ENCODE assay signal across 8 mouse cellular contexts in genomic region chr4:134128983-134129362, GRCm38 (mm10). TPM values are rescaled to one million over a fixed set of nuclear protein-coding genes. Genes with fewer than 3 reads are reported as not detected.
DNase-seq lines count a peak whose midpoint lies in the region; ATAC-seq and TF ChIP-seq lines count a peak whose summit lies in the region.

No protein-coding gene starts in this region.

- peak overlapping the region; percentile 81 for H3K4me2 ChIP-seq in heart, embryonic 11.5 days
- H3K4me2 ChIP-seq in forebrain, postnatal 0 days (ENCODE audit: low read depth), result peak overlapping the region; percentile 89
- H3K4me2 ChIP-seq in liver, embryonic 13.5 days, result peak overlapping the region; percentile 87
- H3K4me2 ChIP-seq in neural tube, embryonic 14.5 days (ENCODE audit: low read depth, low read length), result peak overlapping the region; percentile 78

- no peak for TF ChIP-seq CTCF in forebrain, postnatal 0 days (IDR thresholded peaks at IDR 0.05; ENCODE audit: low read depth)

- peaks cover 3% of the 10 kb centered on the region for H3K36me3 ChIP-seq in heart, embryonic 11.5 days (ENCODE audit: control insufficient read depth, insufficient read depth, low read length)
- H3K36me3 ChIP-seq in ES-E14 (ENCODE audit: control insufficient read depth, insufficient read depth, low read length, poor library complexity, severe bottlenecking), result peaks cover 20% of the 10 kb centered on the region
- no peaks in the 10 kb centered on the region for H3K36me3 ChIP-seq in forebrain, postnatal 0 days (ENCODE audit: insufficient read depth)
- H3K36me3 ChIP-seq in liver, embryonic 13.5 days, result peaks cover 22% of the 10 kb centered on the region
- no peaks in the 10 kb centered on the region for H3K36me3 ChIP-seq in neural tube, embryonic 14.5 days (ENCODE audit: control insufficient read depth, insufficient read depth, low read length)

- H3K4me3 ChIP-seq in heart, embryonic 11.5 days (ENCODE audit: low read depth, low read length), result peak overlapping the region; percentile 89
- peak overlapping the region; percentile 82 to 88 for H3K4me3 ChIP-seq in ES-E14 (ENCODE audit: insufficient read depth in 1 of 2, low read depth in 1 of 2, low read length in 2 of 2, poor library complexity in 1 of 2, severe bottlenecking in 1 of 2)
- H3K4me3 ChIP-seq in forebrain, postnatal 0 days (ENCODE audit: low read depth, low read length), result peak overlapping the region; percentile 87
- H3K4me3 ChIP-seq in liver, embryonic 13.5 days (replicated peaks), result peak overlapping the region; percentile 69
- H3K4me3 ChIP-seq in neural tube, embryonic 14.5 days (ENCODE audit: low read depth, low read length), result peak overlapping the region; percentile 84

- no peak for DNase-seq in heart, adult 11 months
- DNase-seq in ES-E14 (ENCODE audit: low read depth, low spot score), result no peak
- DNase-seq in forebrain, postnatal 0 days, result no peak
- DNase-seq in liver, embryonic 13.5 days, result no peak
- no peak for DNase-seq in adrenal gland, adult 2 months
- DNase-seq in cerebellum, postnatal 14 days, result no peak

- H3K9ac ChIP-seq in heart, embryonic 11.5 days (ENCODE audit: low read depth, low read length), result peak overlapping the region; percentile 89
- H3K9ac ChIP-seq in ES-E14 (ENCODE audit: insufficient read depth, low read depth, low read length, poor library complexity, severe bottlenecking), result peak overlapping the region; percentile 64; the same call in 1 of the 2 replicates
- peak overlapping the region; percentile 87 for H3K9ac ChIP-seq in forebrain, postnatal 0 days
- peak overlapping the region; percentile 77 for H3K9ac ChIP-seq in liver, embryonic 13.5 days
- peak overlapping the region; percentile 92 for H3K9ac ChIP-seq in neural tube, embryonic 14.5 days (replicated peaks; ENCODE audit: low read depth, low read length)

- WGBS in heart, embryonic 11.5 days (ENCODE audit: insufficient replicate concordance), result 1% methylated on average over 14 of the region's 14 CpGs
- WGBS in forebrain, postnatal 0 days, result 2% methylated on average over 14 of the region's 14 CpGs
- under 1% methylated on average over 14 of the region's 14 CpGs for WGBS in liver, embryonic 13.5 days (ENCODE audit: insufficient replicate concordance)
- 6% methylated on average over 14 of the region's 14 CpGs for WGBS in neural tube, embryonic 14.5 days

- peak; percentile 44 for ATAC-seq in heart, embryonic 11.5 days (replicated peaks; ENCODE audit: insufficient number of reproducible peaks, low FRiP score, low TSS enrichment)
- ATAC-seq in forebrain, postnatal 0 days, result peak; percentile 14
- peak; percentile 62 for ATAC-seq in liver, embryonic 13.5 days (ENCODE audit: low read depth)
- peak; percentile 3; the same call in 1 of the 2 replicates for ATAC-seq in neural tube, embryonic 14.5 days (ENCODE audit: low read depth)

- H3K4me1 ChIP-seq in heart, embryonic 11.5 days (ENCODE audit: control insufficient read depth, insufficient read depth, low read length), result peaks cover 27% of the 10 kb centered on the region
- peaks cover 2 to 21% of the 10 kb centered on the region in 2 experiments; a peak in 3 of 4 replicates for H3K4me1 ChIP-seq in ES-E14 (ENCODE audit: control insufficient read depth in 2 of 2, insufficient read depth in 2 of 2, low read length in 2 of 2, poor library complexity in 1 of 2)
- peaks cover 15% of the 10 kb centered on the region for H3K4me1 ChIP-seq in forebrain, postnatal 0 days (ENCODE audit: insufficient read depth)
- peaks cover 80% of the 10 kb centered on the region for H3K4me1 ChIP-seq in liver, embryonic 13.5 days (replicated peaks)
- peaks cover 11% of the 10 kb centered on the region; the same call in 1 of the 2 replicates for H3K4me1 ChIP-seq in neural tube, embryonic 14.5 days (ENCODE audit: control insufficient read depth, insufficient read depth, low read length)

- no peaks in the 10 kb centered on the region for H3K27me3 ChIP-seq in heart, embryonic 11.5 days (ENCODE audit: control insufficient read depth, insufficient read depth, low read length)
- no peaks in the 10 kb centered on the region for H3K27me3 ChIP-seq in forebrain, postnatal 0 days (ENCODE audit: insufficient read depth, low read length)
- H3K27me3 ChIP-seq in liver, embryonic 13.5 days, result no peaks in the 10 kb centered on the region
- H3K27me3 ChIP-seq in neural tube, embryonic 14.5 days (ENCODE audit: control insufficient read depth, insufficient read depth, low read length), result no peaks in the 10 kb centered on the region

- no peaks in the 10 kb centered on the region for H3K9me3 ChIP-seq in heart, embryonic 11.5 days (replicated peaks; ENCODE audit: control insufficient read depth, low read length)
- no peaks in the 10 kb centered on the region for H3K9me3 ChIP-seq in ES-E14 (ENCODE audit: control insufficient read depth, insufficient read depth, low read depth, low read length)
- no peaks in the 10 kb centered on the region for H3K9me3 ChIP-seq in forebrain, postnatal 0 days (ENCODE audit: low read length)
- no peaks in the 10 kb centered on the region for H3K9me3 ChIP-seq in liver, embryonic 13.5 days (replicated peaks)
- no peaks in the 10 kb centered on the region for H3K9me3 ChIP-seq in neural tube, embryonic 14.5 days (ENCODE audit: control insufficient read depth, low read length)

- in situ Hi-C loops in ES-E14 (cut with MboI; ENCODE audit: low sequenced_read_pairs in 2 of 2, unreplicated experiment in 2 of 2), result no loop called here

- peak overlapping the region; percentile 86 for H3K27ac ChIP-seq in heart, embryonic 11.5 days (ENCODE audit: low read depth, low read length)
- peak overlapping the region; percentile 30; the same call in 1 of the 2 replicates for H3K27ac ChIP-seq in ES-E14 (ENCODE audit: insufficient read depth, low read depth, low read length, poor library complexity, severe bottlenecking)
- peak overlapping the region; percentile 82 for H3K27ac ChIP-seq in forebrain, postnatal 0 days (ENCODE audit: low read depth, low read length)
- peak overlapping the region; percentile 68 for H3K27ac ChIP-seq in liver, embryonic 13.5 days
- H3K27ac ChIP-seq in neural tube, embryonic 14.5 days (ENCODE audit: low read depth, low read length), result peak overlapping the region; percentile 57; the same call in 1 of the 2 replicates

TF ChIP-seq in ES-E14, 5 proteins besides CTCF, POLR2A, EP300 and RAD21:
- TF ChIP-seq MAFK (IDR thresholded peaks at IDR 0.05; ENCODE audit: insufficient read depth, low read depth, low read length), result no peak
- no peak for TF ChIP-seq HCFC1 (IDR thresholded peaks at IDR 0.05; ENCODE audit: borderline replicate concordance, insufficient read depth, low read length)
- no peak for TF ChIP-seq ZNF384 (IDR thresholded peaks at IDR 0.05; ENCODE audit: low read depth, low read length)
- no peak for TF ChIP-seq ZC3H11A (IDR thresholded peaks at IDR 0.05; ENCODE audit: borderline replicate concordance, low read depth, low read length)
- no peak for TF ChIP-seq CHD2 (IDR thresholded peaks at IDR 0.05; ENCODE audit: low read depth, low read length)
TF ChIP-seq in ES-E14: peak in this region for 0.

RNA-seq across cellular contexts. Expression of gene Sh3bgrl3, which starts 0.4 kb away (rescaled TPM):
- 179 and 220 TPM in 2 replicates for polyA plus RNA-seq in heart, embryonic 11.5 days (2014; fragmentation: Nextera tagmentation; extraction: Ambion mirVana)
- total RNA-seq in ES-E14 (2012; rRNA removed), result 87.2 and 96.5 TPM in 2 replicates
- total RNA-seq in forebrain, postnatal 0 days (2014; rRNA removed), result 124 and 162 TPM in 2 replicates
- polyA plus RNA-seq in forebrain, postnatal 0 days (2015; fragmentation: Nextera tagmentation; extraction: Ambion mirVana), result 554 and 579 TPM in 2 replicates
- 158 and 171 TPM in 2 replicates for polyA plus RNA-seq in liver, embryonic 13.5 days (2015; fragmentation: Nextera tagmentation; extraction: Ambion mirVana)
- 395 and 405 TPM in 2 replicates for polyA plus RNA-seq in neural tube, embryonic 14.5 days (2014; fragmentation: Nextera tagmentation; extraction: Ambion mirVana)
- total RNA-seq in adrenal gland, adult 2 months (2021), result 100 to 1,000 TPM in 1 of 2 experiments, 10 to 100 TPM in 1; 99.6 to 109 TPM
- 380 and 502 TPM in 2 replicates for polyA plus RNA-seq in adrenal gland, adult 2 months (2012; rRNA removed)

RNA-seq across cellular contexts. Expression of gene Ubxn11, which starts 26.6 kb away (rescaled TPM):
- polyA plus RNA-seq in heart, embryonic 11.5 days (2014; fragmentation: Nextera tagmentation; extraction: Ambion mirVana), result 2.0 and 3.2 TPM in 2 replicates
- total RNA-seq in ES-E14 (2012; rRNA removed), result 12.4 and 23.3 TPM in 2 replicates
- total RNA-seq in forebrain, postnatal 0 days (2014; rRNA removed), result 5.5 and 13.7 TPM in 2 replicates
- polyA plus RNA-seq in forebrain, postnatal 0 days (2015; fragmentation: Nextera tagmentation; extraction: Ambion mirVana), result 11.0 and 14.3 TPM in 2 replicates
- polyA plus RNA-seq in liver, embryonic 13.5 days (2015; fragmentation: Nextera tagmentation; extraction: Ambion mirVana), result 1.7 and 2.3 TPM in 2 replicates
- 21.7 and 26.9 TPM in 2 replicates for polyA plus RNA-seq in neural tube, embryonic 14.5 days (2014; fragmentation: Nextera tagmentation; extraction: Ambion mirVana)
- total RNA-seq in adrenal gland, adult 2 months (2021), result 1 to 10 TPM; 5.4 to 6.7 TPM
- polyA plus RNA-seq in adrenal gland, adult 2 months (2012; rRNA removed), result 7.5 and 10.1 TPM in 2 replicates

RNA-seq across cellular contexts. Expression of gene Cd52, which starts 34.1 kb away (rescaled TPM):
- 3.9 and 6.2 TPM in 2 replicates for polyA plus RNA-seq in heart, embryonic 11.5 days (2014; fragmentation: Nextera tagmentation; extraction: Ambion mirVana)
- 1.5 and 13.0 TPM in 2 replicates for total RNA-seq in ES-E14 (2012; rRNA removed)
- total RNA-seq in forebrain, postnatal 0 days (2014; rRNA removed), result 1.2 and 2.0 TPM in 2 replicates
- polyA plus RNA-seq in forebrain, postnatal 0 days (2015; fragmentation: Nextera tagmentation; extraction: Ambion mirVana), result 4.1 and 4.6 TPM in 2 replicates
- polyA plus RNA-seq in liver, embryonic 13.5 days (2015; fragmentation: Nextera tagmentation; extraction: Ambion mirVana), result 24.6 and 27.7 TPM in 2 replicates
- polyA plus RNA-seq in neural tube, embryonic 14.5 days (2014; fragmentation: Nextera tagmentation; extraction: Ambion mirVana), result 2.1 and 4.7 TPM in 2 replicates
- 10 to 100 TPM; 17.0 to 23.2 TPM for total RNA-seq in adrenal gland, adult 2 months (2021)
- polyA plus RNA-seq in adrenal gland, adult 2 months (2012; rRNA removed), result 9.5 and 9.7 TPM in 2 replicates

RNA-seq across cellular contexts. Expression of gene Cep85, which starts 57.9 kb away (rescaled TPM):
- 23.1 and 27.9 TPM in 2 replicates for polyA plus RNA-seq in heart, embryonic 11.5 days (2014; fragmentation: Nextera tagmentation; extraction: Ambion mirVana)
- total RNA-seq in ES-E14 (2012; rRNA removed), result 53.5 and 67.5 TPM in 2 replicates
- total RNA-seq in forebrain, postnatal 0 days (2014; rRNA removed), result 11.0 and 14.0 TPM in 2 replicates
- 11.8 and 13.5 TPM in 2 replicates for polyA plus RNA-seq in forebrain, postnatal 0 days (2015; fragmentation: Nextera tagmentation; extraction: Ambion mirVana)
- polyA plus RNA-seq in liver, embryonic 13.5 days (2015; fragmentation: Nextera tagmentation; extraction: Ambion mirVana), result 27.8 and 35.1 TPM in 2 replicates
- 14.8 and 18.2 TPM in 2 replicates for polyA plus RNA-seq in neural tube, embryonic 14.5 days (2014; fragmentation: Nextera tagmentation; extraction: Ambion mirVana)
- total RNA-seq in adrenal gland, adult 2 months (2021), result 10 to 100 TPM; 14.4 to 17.5 TPM
- polyA plus RNA-seq in adrenal gland, adult 2 months (2012; rRNA removed), result 27.3 and 36.1 TPM in 2 replicates

Comparison
In these comparisons a context has a peak if more than half of its experiments do, and no peak if none do; other contexts are left out.
1. ATAC-seq: peak in every context shown above with its lines; median percentile 62 in liver, embryonic 13.5 days; 44 in heart, embryonic 11.5 days; 14 in forebrain, postnatal 0 days; 3 in neural tube, embryonic 14.5 days.
2. H3K27ac ChIP-seq: peak in every context shown above with its lines; median percentile 86 in heart, embryonic 11.5 days; 82 in forebrain, postnatal 0 days; 68 in liver, embryonic 13.5 days; 57 in neural tube, embryonic 14.5 days; 30 in ES-E14.